Mouse (Mus musculus) hematopoietic multipotent progenitor cell, adult 10-12 weeks (in vitro differentiated cells): ENCODE results near the gene Gsta1. TPM values are rescaled to one million over a fixed set of nuclear protein-coding genes. Genes with fewer than 3 reads are reported as not detected.

Experiments used
- polyA plus RNA-seq: library from polyadenylated mRNA; stranded (reverse); fragments of >175 nt; gene quantifications from 2 replicates; pipeline ENCODE4 v1.2.3, GENCODE M21; 2012; ENCODE audit warnings: low replicate concordance

The Gsta1 gene
- not detected in 2 replicates for polyA plus RNA-seq

GRCm38 (mm10) chr9:78230461-78230860 lies at the start of gene Gsta1:
Gene Gsta1, plus strand, starts transcription at chr9:78230656.

GRCm38 (mm10) chr9:78182474-78182873 lies 48.0 kb upstream of the Gsta1 start, which contains the start of gene Gsta4:
Gene Gsta4, plus strand, starts transcription at chr9:78182774.

GRCm38 (mm10) chr9:78256914-78257313 lies 26.5 kb downstream of the Gsta1 start, which contains the start of gene Gm3776:
Gene Gm3776, plus strand, starts transcription at chr9:78257129.

GRCm38 (mm10) chr9:78289723-78290122 lies 59.3 kb downstream of the Gsta1 start, which contains the start of gene Gm10639:
Gene Gm10639, plus strand, starts transcription at chr9:78289923.

Other genes starting within 250 kb of the Gsta1 start
- gene Gcm1, start 178.7 kb upstream of the Gsta1 start, polyA plus RNA-seq, result not detected in 2 replicates
- gene Fbxo9, start 121.6 kb upstream of the Gsta1 start, polyA plus RNA-seq, result 23.5 and 39.5 TPM in 2 replicates
- gene Ick, start 121.5 kb upstream of the Gsta1 start, polyA plus RNA-seq, result 6.6 and 7.2 TPM in 2 replicates
- 0.45 and 0.48 TPM in 2 replicates for gene Gsta4, start 47.9 kb upstream of the Gsta1 start, polyA plus RNA-seq
- gene Gm3776, start 26.5 kb downstream of the Gsta1 start, polyA plus RNA-seq, result not detected in 2 replicates
- gene Gm10639, start 59.3 kb downstream of the Gsta1 start, polyA plus RNA-seq, result not detected in 2 replicates
- not detected in 2 replicates for gene Omt2a, start 84.1 kb downstream of the Gsta1 start, polyA plus RNA-seq
- not detected in 2 replicates for gene Omt2b, start 96.9 kb downstream of the Gsta1 start, polyA plus RNA-seq
- not detected in 2 replicates for gene Gsta2, start 125.1 kb downstream of the Gsta1 start, polyA plus RNA-seq
- gene Dppa5a, start 137.5 kb downstream of the Gsta1 start, polyA plus RNA-seq, result not detected in 2 replicates
- not detected in 2 replicates for gene Ooep, start 148.1 kb downstream of the Gsta1 start, polyA plus RNA-seq
- gene Ddx43, start 165.1 kb downstream of the Gsta1 start, polyA plus RNA-seq, result 0.64 and 1.4 TPM in 2 replicates
- 1.1 and 4.1 TPM in 2 replicates for gene Cgas, start 212.6 kb downstream of the Gsta1 start, polyA plus RNA-seq
- 8.8 and 19.1 TPM in 2 replicates for gene Mto1, start 217.6 kb downstream of the Gsta1 start, polyA plus RNA-seq
- 0.15 TPM in 1 of 2 replicates, not detected in the other for gene Gm17324, start 218.1 kb downstream of the Gsta1 start, polyA plus RNA-seq